Mouse (Mus musculus): ENCODE measurements at regions not wholly inside any gene's neighbourhood (a gene's known extent, or its start where the extent isn't known, plus 50 kb on each side); places are given as distances from the start of the nearest gene placed in this dataset.

DNA sequence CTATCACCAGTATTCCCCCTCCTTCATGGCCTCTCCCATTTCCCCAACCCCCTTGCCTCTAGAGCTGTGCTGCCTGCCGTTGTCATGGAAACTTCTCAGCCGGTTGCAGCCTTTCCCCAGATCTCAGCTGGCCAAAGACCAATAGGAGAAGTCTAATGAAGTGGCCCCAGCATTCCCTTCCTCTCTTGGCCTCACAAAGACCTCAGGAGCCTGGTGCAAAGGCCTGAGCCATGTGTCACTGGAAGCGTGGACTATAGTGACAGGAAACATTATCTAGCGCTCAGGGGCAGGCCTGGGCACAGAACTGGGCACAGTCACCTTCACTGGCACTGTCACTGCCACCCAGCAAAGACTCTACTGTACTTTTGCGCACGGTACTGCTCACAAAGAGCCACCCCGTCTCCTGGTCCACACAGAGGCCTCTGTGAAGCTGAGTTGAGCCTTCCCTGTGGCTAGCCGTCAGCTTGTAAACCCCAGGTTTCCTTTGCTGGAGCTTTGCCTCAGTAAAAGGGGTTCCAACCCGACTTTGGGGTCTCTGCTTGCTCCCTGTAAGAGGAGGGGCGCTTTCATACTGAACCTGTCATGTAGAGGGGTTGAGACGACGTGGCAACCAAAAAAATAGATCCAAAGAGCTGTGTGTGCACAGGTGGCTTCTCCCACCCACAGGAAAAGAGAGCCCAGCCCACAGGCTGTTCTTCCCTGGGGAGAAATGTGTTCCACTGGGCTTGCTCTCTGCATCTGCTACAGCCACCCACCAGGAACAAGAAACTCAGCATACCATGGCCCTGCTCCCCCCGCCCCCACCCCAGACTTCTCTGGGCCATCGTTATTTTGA is 282.5 kb upstream of the Gjb5 start:
- DNase-seq (ENCODE audit: low spot score in 2 of 2): peak; percentile 39 to 58

DNA sequence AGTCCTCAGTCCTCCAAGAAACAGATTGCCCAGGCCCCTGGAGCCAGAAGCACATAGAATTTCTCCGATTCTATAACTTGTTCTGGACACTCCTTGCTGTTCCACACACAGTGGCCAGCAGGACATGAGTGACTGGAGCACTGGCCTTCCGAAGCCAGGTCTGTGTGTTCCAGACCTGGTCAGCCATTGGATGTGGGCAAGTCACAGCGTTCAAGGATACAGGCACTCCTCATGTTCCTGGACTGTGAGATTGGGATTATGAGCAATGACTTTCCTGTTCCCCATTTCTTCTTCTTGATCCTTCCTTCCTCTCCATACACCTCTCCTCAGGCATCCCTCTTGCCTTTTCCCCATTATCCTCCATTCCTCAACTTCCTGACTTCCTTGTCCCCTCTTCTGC is 281.8 kb upstream of the Gjb5 start:
- DNase-seq (ENCODE audit: low spot score in 2 of 2): no peak

DNA sequence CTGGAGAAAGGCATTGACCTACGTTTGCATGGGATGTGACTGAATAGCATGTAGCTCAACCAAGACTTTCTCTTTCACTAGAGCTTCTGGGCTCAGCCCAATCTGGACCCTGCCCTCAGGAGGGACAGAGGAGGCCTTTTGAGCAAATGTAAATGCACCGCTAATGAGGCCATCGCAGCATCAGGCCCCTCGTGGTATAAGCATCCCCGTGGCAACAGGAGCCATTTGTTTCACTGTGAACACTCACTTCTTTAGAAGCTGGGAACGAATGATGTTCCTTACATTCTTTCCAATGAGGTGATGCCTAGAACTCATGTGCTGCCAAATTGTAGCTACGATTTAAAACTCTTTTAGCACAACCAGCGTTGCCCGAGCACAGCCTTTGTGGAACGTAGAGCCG is 279.0 kb upstream of the Gjb5 start:
- no peak for DNase-seq (ENCODE audit: low spot score in 2 of 2)

- DNase-seq (ENCODE audit: low spot score in 2 of 2): no peak
Measured at GRCm38 (mm10) chr4:127635262-127635661, 277.3 kb upstream of the Gjb5 start.

- DNase-seq (ENCODE audit: low spot score in 2 of 2): no peak
Measured at GRCm38 (mm10) chr4:127619870-127620269, 261.9 kb upstream of the Gjb5 start.

DNA sequence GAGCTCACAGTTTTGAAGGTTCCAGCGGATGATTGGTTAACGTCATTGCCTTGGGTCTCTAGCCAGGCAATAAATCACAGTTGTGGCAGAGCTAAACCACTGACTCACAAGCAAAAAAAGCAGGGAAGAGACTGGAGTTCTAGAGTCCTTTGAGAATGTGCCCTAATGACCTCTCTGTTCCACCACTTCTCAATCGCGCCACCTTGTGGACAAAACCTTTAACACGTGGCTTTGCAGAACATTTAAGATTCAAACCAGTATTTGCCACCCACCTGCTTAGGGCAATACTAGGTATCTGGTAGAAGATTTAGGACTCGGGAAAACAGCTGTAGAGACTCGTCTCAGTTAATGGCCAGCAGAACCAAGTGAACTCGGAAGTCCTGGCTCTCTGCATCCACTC is 254.8 kb upstream of the Gjb5 start:
- DNase-seq (ENCODE audit: low spot score in 2 of 2): no peak

DNA sequence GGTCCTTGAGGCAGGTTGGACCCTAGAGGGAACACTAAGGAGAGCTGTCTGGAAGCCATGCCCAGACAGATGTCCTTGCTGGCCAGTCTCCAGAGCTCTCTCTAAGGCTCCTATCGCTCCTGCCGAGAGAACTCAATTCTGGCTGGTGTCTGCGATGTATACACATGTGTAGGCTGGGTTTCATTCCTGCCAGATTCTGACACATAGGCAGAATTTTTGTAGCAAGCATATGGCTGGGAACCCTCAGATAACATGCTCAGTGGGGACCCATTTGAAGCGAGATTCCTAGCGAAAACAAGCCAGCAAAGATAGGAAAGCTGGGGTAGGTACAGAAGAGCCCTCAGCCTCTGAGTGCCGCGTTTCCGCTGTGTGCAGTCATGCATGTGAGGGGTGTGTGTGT is 242.9 kb upstream of the Gjb5 start:
- DNase-seq (ENCODE audit: low spot score in 2 of 2): peak; percentile 51 to 53

DNA sequence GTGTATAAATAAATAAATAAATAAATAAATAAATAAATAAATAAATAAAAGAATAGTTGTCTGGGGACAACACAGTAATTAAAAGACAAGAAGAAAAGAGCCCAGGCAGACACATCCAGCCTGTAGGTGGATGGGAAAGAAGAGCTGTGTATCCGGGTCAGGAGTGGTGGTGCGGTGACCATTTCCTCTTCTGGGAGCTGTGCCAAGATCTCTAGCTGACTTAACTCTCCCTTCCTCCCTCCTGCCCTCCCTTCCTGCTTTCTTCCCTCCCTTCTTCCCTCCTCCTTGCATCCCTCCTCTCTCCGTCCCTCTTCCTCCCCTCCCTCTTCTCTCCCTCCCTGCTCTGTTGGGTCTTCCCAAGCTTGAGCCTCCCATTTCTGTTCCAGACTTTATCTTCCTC is 240.6 kb upstream of the Gjb5 start:
- no peak for DNase-seq (ENCODE audit: low spot score in 2 of 2)

DNA sequence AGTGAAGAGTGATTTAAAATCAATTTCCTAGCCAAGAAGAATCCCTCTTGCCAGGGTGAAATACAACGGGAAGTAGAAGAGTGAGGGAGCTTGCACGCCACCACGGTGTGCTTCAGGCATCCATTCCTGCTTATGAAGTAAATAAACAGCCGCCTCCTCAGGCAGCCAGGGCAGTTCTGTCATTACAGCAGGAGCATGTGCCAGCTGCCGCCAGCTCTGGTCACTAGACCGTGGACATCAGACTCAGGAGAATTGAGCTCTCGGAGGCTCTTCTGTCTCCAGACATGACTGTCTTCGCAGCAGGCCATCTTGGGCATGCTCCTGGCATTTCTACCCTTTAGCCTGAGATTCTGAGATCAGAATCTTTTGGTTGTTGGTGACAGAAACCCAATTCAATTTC is 236.1 kb upstream of the Gjb5 start:
- no peak for DNase-seq (ENCODE audit: low spot score in 2 of 2)

GRCm38 (mm10) chr4:127591540-127591939 is 233.6 kb upstream of the Gjb5 start:
- DNase-seq (ENCODE audit: low spot score in 2 of 2): no peak

GRCm38 (mm10) chr4:127586822-127587221 is 228.8 kb upstream of the Gjb5 start:
- no peak for DNase-seq (ENCODE audit: low spot score in 2 of 2)

GRCm38 (mm10) chr4:127576521-127576920 is 218.5 kb upstream of the Gjb5 start:
- DNase-seq (ENCODE audit: low spot score in 2 of 2): peak; percentile 10 to 16

- DNase-seq (ENCODE audit: low spot score in 2 of 2): no peak
Measured at GRCm38 (mm10) chr4:127562602-127563001, 204.6 kb upstream of the Gjb5 start.

GRCm38 (mm10) chr4:127558572-127558971 is 200.6 kb upstream of the Gjb5 start:
- DNase-seq (ENCODE audit: low spot score in 2 of 2): no peak

DNA sequence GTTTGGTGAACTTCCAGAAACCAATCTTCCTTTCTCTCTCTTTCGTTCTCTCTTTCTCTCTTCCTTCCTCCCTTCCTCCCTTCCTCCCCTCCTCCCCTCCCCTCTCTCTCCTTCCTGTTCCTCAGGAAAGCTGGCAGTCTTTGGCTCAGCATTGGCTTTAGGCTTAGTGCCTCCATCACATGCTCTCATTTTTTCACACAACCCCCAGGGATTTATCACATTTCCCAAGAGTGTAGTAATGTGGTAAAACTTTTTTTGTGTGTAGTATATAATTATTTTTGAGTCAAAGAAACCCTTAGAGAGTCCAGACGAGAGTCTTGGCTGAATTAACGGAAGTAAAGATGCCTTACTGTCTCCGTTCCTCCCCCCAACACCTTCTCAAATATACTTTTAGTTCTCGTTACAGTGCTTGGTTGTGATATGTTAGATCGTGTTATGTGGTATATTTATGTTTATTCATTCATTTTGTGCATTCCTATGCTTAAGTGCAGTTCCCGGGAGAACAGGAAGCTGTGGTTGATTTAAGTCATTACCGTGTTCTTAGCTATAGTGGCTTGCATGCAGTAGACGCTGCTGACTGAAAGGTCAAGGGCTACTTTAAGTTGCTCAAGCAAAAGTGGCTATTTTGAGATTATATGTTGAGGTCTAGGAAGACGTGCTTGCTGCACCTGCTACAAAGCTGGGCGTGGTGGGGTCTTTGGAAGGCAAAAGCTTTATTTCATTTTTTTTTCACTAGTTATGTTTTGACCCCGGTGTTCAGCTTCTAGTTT is 194.7 kb upstream of the Gjb5 start:
- no peak for DNase-seq (ENCODE audit: low spot score in 2 of 2)

GRCm38 (mm10) chr4:127549581-127549980 is 191.6 kb upstream of the Gjb5 start:
- DNase-seq (ENCODE audit: low spot score in 2 of 2): no peak

DNA sequence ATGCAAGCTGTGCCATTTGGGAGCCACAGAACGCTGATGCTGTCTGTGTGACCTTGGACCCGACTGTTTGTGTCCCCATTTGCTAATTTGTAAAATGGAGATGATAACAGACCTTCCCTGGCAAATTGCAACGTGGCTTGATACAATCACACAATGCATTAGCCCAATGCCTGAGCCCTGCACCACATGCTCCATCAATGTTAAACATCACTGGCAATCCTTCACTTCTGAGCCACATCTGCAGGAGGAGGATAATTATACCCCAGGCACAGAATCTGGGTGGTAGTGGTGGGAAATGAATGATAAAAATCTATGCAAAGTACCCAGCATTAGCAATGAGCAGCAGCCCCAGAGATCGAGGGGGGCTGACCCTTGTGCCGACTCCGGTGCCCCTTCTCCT is 191.0 kb upstream of the Gjb5 start:
- DNase-seq (ENCODE audit: low spot score in 2 of 2): no peak

DNA sequence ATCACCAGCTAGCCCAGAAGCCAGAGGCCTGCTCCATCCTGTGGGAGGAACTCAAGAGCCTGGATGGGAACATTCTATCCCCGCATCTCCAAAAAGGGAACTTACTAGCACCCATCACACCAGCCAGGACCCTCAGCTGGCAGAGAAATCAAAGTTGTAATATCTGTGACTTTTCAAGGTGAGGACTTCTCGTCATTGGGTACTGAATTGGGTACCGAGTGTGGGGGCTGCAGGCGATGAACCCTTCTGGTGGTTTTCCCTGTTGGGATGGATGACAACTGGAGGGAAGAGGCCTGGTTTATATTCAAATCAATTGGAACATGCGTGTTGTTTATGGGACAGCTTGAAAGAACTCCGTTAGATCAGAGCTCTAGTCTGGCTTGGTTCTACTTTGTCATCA is 187.1 kb upstream of the Gjb5 start:
- DNase-seq (ENCODE audit: low spot score in 2 of 2): no peak

- no peak for DNase-seq (ENCODE audit: low spot score in 2 of 2)
Measured at GRCm38 (mm10) chr4:127543276-127543675, 185.3 kb upstream of the Gjb5 start.

DNA sequence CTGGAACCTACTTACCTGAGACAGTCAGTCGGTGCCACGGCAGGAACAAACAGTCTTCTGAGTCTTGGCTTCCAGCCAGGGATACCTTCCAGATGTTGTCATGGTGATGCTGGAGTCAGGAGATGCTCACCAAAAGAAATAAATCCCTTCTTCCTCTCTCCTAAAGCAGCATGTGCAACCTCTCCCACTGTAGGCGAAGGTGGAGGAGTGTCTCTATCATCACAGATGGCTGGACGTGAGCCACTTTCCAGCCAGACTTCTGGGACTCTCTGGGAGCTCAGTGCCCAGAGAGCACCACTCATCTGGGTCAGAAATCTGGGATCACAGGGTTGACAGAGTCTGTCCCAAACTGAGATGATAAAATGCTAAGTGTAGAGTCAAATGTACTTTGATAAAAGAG is 184.8 kb upstream of the Gjb5 start:
- no peak for DNase-seq (ENCODE audit: low spot score in 2 of 2)

- DNase-seq (ENCODE audit: low spot score in 2 of 2): no peak
Measured at GRCm38 (mm10) chr4:127536952-127537351, 179.0 kb upstream of the Gjb5 start.

- no peak for DNase-seq (ENCODE audit: low spot score in 2 of 2)
Measured at GRCm38 (mm10) chr4:127535630-127536029, 177.6 kb upstream of the Gjb5 start.

- DNase-seq (ENCODE audit: low spot score in 2 of 2): no peak
Measured at GRCm38 (mm10) chr4:127534411-127534810, 176.4 kb upstream of the Gjb5 start.

Data from frontal cortex, postnatal 14 days (tissue).